Mouse (Mus musculus) neural tube, embryonic 12.5 days (tissue): ENCODE measurements around the gene Pkmyt1. TPM values are rescaled to one million over a fixed set of nuclear protein-coding genes. Genes with fewer than 3 reads are reported as not detected.
A peak's percentile ranks its signal among the peaks of the same experiment; 100 is the strongest.

Experiments
- ATAC-seq: fragments of 200-750 bp; cut with Nextera tagmentation; 2 replicates; pipeline ENCODE4 v1.8.0; 2017; ENCODE audit warnings: low read depth, mild to moderate bottlenecking, moderate TSS enrichment, moderate library complexity; ENCODE audit not compliant: low FRiP score
- H3K27ac ChIP-seq: fragments of 300-500 bp; sonication (generic); 2 replicates; pipeline ENCODE4 v1.5.1; 2016
- H3K27me3 ChIP-seq: fragments of 300-500 bp; sonication (generic); replicated peaks from 2 replicates; pipeline ENCODE4 v1.6.1; 2016; ENCODE audit warnings: mild to moderate bottlenecking
- H3K36me3 ChIP-seq: fragments of 300-500 bp; sonication (generic); 2 replicates; pipeline ENCODE4 v1.6.1; 2016; ENCODE audit warnings: mild to moderate bottlenecking
- H3K4me1 ChIP-seq: fragments of 300-500 bp; sonication (generic); 2 replicates; pipeline ENCODE4 v1.6.1; 2016
- H3K4me2 ChIP-seq: fragments of 300-500 bp; sonication (generic); replicated peaks from 2 replicates; pipeline ENCODE4 v1.6.1; 2016; ENCODE audit warnings: mild to moderate bottlenecking
- H3K4me3 ChIP-seq: fragments of 300-500 bp; sonication (generic); 2 replicates; pipeline ENCODE4 v1.5.1; 2016
- H3K9ac ChIP-seq: fragments of 300-500 bp; sonication (generic); 2 replicates; pipeline ENCODE4 v1.6.1; 2016; ENCODE audit warnings: mild to moderate bottlenecking
- H3K9me3 ChIP-seq: fragments of 300-500 bp; sonication (generic); 2 replicates; pipeline ENCODE4 v1.6.1; 2016; ENCODE audit warnings: mild to moderate bottlenecking
- WGBS: fragments of 180-500 bp; shearing (Covaris S2); methylation state at CpG from one replicate; pipeline ENCODE4 v1.1.7; 2016; 5-methylcytosine and 5-hydroxymethylcytosine counted together
- polyA plus RNA-seq: library from polyadenylated mRNA; unstranded; fragments of >200 nt; fragmentation: Nextera tagmentation; extraction: Ambion mirVana; gene quantifications from 2 replicates; pipeline ENCODE4 v1.2.1, GENCODE M21; 2016

Pkmyt1 gene
- polyA plus RNA-seq = 32.7 and 34.1 TPM in 2 replicates

DNA sequence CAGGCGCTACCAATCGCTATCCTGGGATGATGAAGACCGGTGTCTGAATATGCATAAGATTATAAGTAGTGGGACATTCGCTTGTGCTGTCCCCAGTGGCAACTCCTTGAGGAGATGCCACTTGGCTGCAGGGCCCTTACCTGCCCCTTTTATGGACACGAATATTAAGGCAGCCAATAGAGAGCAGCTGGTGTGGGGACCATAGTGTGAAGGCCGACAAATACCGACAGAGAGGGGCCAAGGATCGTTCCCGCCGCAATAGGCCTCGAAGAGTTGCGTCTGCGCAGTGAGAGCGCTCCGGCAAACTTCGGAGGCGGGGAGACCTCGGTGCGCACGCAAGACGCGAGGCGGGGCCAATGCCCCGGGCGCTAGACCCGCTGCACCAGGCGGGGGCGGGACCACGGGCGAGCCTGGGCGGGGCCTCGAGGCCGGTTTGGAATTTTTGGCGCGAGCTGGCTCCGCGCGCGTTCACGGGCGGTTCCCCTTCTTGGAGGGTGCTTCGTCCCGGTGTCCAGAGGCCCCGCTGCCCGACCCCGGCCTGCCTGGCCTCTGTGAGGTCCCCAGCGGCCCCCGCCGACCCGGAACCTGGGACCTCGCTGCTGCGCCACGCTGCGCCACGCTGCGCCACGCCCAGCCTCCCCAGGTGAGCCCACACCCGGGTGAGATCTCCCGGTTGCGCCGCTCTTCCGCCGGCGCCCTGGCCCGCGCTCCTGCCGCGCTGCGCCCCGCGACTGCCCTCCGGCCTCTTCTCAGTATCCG is at the start of gene Pkmyt1:
Gene Pkmyt1 (plus strand): TSS at position 338 of the 759 bp plus-strand sequence.
- Histone ChIP-seq H3K36me3 (no peaks in the 10 kb centered on the region), H3K4me3 (peak within 1 kb of the TSS; percentile 90), H3K27ac (no peak within 1 kb of the TSS), H3K27me3 (no peaks in the 10 kb centered on the region), H3K9me3 (no peaks in the 10 kb centered on the region), H3K4me2 (peak within 1 kb of the TSS; percentile 96), H3K4me1 (peaks cover 4% of the 10 kb centered on the region; the same call in 1 of the 2 replicates), H3K9ac (peak within 1 kb of the TSS; percentile 67)
- ATAC-seq = peak; percentile 95
- 2% methylated on average over 71 of the region's 73 CpGs for WGBS

DNA sequence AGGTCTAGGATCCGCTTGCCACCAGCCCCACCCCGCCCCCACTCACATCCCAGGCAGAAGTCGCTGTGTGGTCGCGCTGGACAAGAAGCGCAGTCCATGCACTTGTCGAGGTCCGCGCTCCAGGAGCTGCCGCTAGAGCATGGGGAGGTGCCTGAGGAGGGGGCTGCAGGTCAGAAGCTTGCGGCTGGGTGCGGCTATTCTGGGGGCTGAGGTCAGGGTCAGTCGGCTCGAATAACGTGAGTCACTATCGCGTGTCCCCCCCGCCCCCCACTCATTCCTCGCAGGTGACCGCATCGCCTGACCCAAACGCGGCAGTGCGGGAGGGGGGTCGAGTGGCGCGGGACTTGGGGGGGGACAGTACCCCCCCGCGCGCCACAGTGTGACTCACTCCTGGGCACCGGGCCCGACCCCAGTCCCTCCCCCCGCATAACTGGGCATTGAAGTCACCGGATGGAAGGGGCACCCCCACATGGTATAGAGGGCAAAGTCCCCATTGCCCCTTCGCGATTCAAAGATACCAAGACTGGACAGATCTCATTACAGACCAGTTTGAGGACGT is 49.6 kb upstream of the Pkmyt1 start:
- Histone ChIP-seq H3K4me1 (peaks cover 37% of the 10 kb centered on the region), H3K4me2 (peak overlapping the region; percentile 95), H3K4me3 (peak overlapping the region; percentile 40), H3K27me3 (peaks cover 64% of the 10 kb centered on the region), H3K9me3 (no peaks in the 10 kb centered on the region), H3K36me3 (no peaks in the 10 kb centered on the region), H3K27ac (no peak overlapping the region), H3K9ac (peak overlapping the region; percentile 52)
- under 1% methylated on average over 37 of the region's 37 CpGs for WGBS
- no peak for ATAC-seq

DNA sequence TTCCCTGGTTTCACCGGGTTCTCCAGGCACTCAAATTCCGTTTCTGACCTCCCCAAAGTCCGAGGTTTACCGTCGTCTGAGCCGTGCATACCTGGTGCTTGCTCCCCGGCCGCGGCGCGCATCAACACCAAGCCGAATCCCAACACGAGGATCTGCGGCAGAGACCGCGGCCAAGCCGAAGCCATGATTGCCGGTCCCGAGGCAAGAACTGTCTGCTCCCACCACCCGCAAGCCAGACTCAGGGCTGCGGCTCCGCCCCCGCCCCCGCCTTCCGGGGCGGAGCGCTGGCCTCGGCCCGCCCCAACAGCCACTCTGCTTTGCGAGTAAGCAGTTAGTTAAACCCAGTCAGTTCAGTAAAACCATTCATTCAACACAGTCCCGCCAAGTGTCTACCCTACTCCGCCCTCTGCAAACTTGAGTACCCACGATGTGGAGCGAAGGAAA is 48.9 kb upstream of the Pkmyt1 start, which contains the start of gene Tnfrsf12a:
Gene Tnfrsf12a (minus strand): TSS at position 233 of the 444 bp plus-strand sequence.
- no peaks in the 10 kb centered on the region for H3K36me3 ChIP-seq
- H3K9me3 ChIP-seq = no peaks in the 10 kb centered on the region
- no peak for ATAC-seq
- WGBS = under 1% methylated on average over 34 of the region's 34 CpGs
- H3K4me1 ChIP-seq = peaks cover 37% of the 10 kb centered on the region
- H3K4me2 ChIP-seq = peak within 1 kb of the TSS; percentile 95
- peaks cover 70% of the 10 kb centered on the region for H3K27me3 ChIP-seq
- peak within 1 kb of the TSS; percentile 40 for H3K4me3 ChIP-seq
- peak within 1 kb of the TSS; percentile 52 for H3K9ac ChIP-seq
- H3K27ac ChIP-seq = no peak within 1 kb of the TSS

DNA sequence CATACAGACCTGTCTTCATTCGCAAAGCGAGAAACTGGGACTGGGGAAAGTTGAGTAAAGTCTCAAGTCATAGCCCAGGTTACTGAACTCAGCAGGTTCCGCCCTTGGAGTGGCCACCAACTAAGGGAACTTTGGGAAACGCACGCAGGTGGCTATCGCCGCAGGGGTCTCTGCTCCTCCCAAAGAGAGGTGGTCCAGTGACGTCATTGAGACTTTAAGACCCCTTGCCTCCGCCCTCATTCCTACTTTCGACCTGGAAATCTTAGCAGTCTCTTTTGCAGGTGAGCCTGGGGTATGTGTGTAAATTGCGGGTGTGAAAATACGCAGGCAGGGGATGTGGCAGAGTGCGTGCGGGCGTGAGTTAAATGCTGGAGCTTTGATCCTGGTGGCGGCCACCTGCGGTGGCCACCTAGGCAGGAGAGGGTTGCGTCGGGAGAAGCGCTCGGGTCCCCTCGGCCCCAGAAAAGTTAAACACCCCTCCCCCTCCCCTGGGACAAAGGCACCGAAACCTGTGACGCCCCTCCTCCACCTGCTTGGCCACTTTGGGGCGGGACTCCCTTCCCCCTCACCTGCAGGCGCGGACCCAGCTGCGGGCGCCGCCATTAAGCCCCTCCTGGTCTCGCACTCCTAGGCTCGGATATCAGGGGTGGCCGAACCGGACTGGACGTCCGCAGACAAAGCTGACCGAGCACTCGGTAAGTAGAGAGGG is 46.9 kb upstream of the Pkmyt1 start, which contains the start of gene Cldn6:
Gene Cldn6 (plus strand): TSS at position 123 of the 709 bp plus-strand sequence.
- ATAC-seq = no peak
- 3% methylated on average over 38 of the region's 38 CpGs for WGBS

DNA sequence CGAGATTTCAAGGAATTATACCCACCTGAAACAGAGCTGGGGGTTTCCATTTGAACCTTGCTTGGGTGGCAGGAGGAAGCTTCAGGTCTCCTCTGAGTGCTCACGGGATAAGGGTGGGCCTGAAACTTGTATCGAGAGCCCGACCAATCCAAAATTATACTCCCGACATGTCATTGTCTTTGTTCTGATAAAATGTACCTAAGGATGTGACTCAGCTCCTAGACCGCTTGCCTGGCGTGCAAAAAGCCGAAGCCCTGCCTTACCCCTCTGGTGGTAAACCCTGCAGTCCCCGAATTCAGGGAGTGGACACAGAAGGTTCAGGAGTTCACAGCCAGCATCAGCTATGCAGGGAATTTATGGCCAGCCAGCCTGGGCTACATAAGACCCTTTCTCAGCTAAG is 45.8 kb upstream of the Pkmyt1 start:
- H3K4me3 ChIP-seq = no peak overlapping the region
- H3K4me2 ChIP-seq = no peak overlapping the region
- no peak for ATAC-seq
- no peaks in the 10 kb centered on the region for H3K36me3 ChIP-seq
- no peak overlapping the region for H3K9ac ChIP-seq
- H3K4me1 ChIP-seq = peaks cover 34% of the 10 kb centered on the region
- peaks cover 82% of the 10 kb centered on the region for H3K27me3 ChIP-seq
- no peak overlapping the region for H3K27ac ChIP-seq
- WGBS = 76% methylated on average over 9 of the region's 9 CpGs
- no peaks in the 10 kb centered on the region for H3K9me3 ChIP-seq

More for the DNA sequence above, 46.9 kb upstream of the Pkmyt1 start, which contains the start of gene Cldn6:
- Histone ChIP-seq H3K27me3 (peaks cover 90% of the 10 kb centered on the region), H3K36me3 (no peaks in the 10 kb centered on the region), H3K27ac (no peak within 1 kb of the TSS), H3K4me3 (no peak within 1 kb of the TSS), H3K4me1 (peaks cover 40% of the 10 kb centered on the region), H3K4me2 (peak within 1 kb of the TSS; percentile 27), H3K9ac (no peak within 1 kb of the TSS), H3K9me3 (no peaks in the 10 kb centered on the region)

DNA sequence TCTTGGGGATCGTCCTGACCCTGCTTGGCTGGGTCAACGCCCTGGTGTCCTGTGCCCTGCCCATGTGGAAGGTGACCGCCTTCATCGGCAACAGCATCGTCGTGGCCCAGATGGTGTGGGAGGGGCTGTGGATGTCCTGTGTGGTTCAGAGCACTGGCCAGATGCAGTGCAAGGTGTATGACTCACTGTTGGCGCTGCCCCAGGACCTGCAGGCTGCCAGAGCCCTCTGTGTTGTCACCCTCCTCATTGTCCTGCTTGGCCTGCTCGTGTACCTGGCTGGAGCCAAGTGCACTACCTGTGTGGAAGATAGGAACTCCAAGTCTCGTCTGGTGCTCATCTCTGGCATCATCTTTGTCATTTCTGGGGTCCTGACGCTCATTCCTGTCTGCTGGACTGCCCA is 45.0 kb upstream of the Pkmyt1 start:
- Histone ChIP-seq H3K4me3 (no peak overlapping the region), H3K27ac (no peak overlapping the region), H3K9me3 (no peaks in the 10 kb centered on the region), H3K4me2 (no peak overlapping the region), H3K36me3 (no peaks in the 10 kb centered on the region), H3K4me1 (peaks cover 28% of the 10 kb centered on the region), H3K9ac (no peak overlapping the region), H3K27me3 (peaks cover 74% of the 10 kb centered on the region)
- ATAC-seq = no peak
- WGBS = 75% methylated on average over 10 of the region's 10 CpGs

DNA sequence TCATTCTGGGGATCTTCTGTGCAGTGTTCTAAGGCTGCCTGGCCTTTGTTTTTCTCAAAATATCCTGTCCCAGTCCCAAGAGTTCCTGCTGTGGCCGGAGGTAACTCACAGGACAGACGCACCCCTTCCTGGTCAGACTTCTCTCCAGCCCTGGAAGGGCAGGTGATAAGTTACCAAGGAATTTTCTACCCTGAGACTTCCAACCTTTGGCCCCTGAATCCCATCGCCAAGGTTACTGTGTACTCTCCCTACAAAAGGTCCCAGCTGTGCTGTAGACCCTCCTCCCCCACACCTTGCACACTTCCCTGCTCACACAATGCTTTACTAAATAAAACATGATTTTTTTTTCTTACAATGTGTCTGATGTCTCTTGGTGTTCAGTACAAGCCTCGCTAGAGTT is 44.0 kb upstream of the Pkmyt1 start:
- Histone ChIP-seq H3K4me2 (no peak overlapping the region), H3K4me1 (peaks cover 19% of the 10 kb centered on the region), H3K9me3 (no peaks in the 10 kb centered on the region), H3K4me3 (no peak overlapping the region), H3K9ac (no peak overlapping the region), H3K27ac (no peak overlapping the region), H3K27me3 (peaks cover 69% of the 10 kb centered on the region), H3K36me3 (no peaks in the 10 kb centered on the region)
- WGBS = 69% methylated on average over 4 of the region's 4 CpGs
- ATAC-seq = no peak

DNA sequence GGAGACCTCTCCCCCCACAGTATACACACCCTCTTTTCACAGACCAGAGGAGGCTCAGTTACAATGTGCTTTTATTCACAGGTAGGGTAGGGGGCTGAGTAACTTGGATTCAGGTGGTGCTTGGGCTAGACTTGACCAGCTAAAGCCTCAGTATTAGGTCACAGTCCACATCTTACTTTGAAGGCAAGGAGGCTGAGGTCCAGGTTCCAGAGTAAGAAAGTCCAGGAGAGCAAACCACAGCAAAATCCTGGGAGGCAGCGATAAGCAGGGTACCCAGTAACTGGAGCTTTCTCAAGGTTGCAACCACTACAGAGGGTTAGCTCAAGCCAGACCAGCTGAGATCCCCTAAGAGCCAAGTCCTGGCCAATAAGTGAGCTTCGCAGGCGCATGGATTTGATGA is 43.6 kb upstream of the Pkmyt1 start:
- no peaks in the 10 kb centered on the region for H3K36me3 ChIP-seq
- peaks cover 19% of the 10 kb centered on the region for H3K4me1 ChIP-seq
- H3K4me2 ChIP-seq = no peak overlapping the region
- H3K9ac ChIP-seq = no peak overlapping the region
- peaks cover 68% of the 10 kb centered on the region for H3K27me3 ChIP-seq
- H3K27ac ChIP-seq = no peak overlapping the region
- no peak overlapping the region for H3K4me3 ChIP-seq
- 70% methylated on average over 3 of the region's 3 CpGs for WGBS
- no peaks in the 10 kb centered on the region for H3K9me3 ChIP-seq
- ATAC-seq = no peak

DNA sequence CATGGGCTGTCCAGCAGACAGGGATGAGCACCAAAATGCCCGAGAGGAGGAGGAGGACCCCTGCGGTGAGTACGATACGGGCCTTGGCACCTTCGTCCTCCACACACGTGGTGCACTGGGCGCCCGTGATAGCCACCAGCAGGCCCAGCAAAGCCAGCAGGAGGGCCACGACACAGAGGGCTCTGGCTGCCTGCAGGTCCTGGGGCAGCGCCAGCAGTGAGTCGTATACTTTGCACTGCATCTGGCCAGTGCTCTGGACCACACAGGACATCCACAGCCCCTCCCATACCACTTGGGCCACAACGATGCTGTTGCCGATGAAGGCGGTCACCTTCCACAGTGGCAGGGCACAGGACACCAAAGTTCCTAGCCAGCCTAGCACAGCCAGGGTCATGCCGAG is 42.9 kb upstream of the Pkmyt1 start:
- 16% methylated on average over 15 of the region's 15 CpGs for WGBS
- Histone ChIP-seq H3K4me1 (peaks cover 19% of the 10 kb centered on the region), H3K27ac (no peak overlapping the region), H3K27me3 (peaks cover 61% of the 10 kb centered on the region), H3K4me3 (no peak overlapping the region), H3K9me3 (no peaks in the 10 kb centered on the region), H3K36me3 (no peaks in the 10 kb centered on the region), H3K9ac (no peak overlapping the region), H3K4me2 (peak overlapping the region; percentile 22)
- 0 out of 2 replicates have a peak, but pooled peaks have one; percentile 15 for ATAC-seq

DNA sequence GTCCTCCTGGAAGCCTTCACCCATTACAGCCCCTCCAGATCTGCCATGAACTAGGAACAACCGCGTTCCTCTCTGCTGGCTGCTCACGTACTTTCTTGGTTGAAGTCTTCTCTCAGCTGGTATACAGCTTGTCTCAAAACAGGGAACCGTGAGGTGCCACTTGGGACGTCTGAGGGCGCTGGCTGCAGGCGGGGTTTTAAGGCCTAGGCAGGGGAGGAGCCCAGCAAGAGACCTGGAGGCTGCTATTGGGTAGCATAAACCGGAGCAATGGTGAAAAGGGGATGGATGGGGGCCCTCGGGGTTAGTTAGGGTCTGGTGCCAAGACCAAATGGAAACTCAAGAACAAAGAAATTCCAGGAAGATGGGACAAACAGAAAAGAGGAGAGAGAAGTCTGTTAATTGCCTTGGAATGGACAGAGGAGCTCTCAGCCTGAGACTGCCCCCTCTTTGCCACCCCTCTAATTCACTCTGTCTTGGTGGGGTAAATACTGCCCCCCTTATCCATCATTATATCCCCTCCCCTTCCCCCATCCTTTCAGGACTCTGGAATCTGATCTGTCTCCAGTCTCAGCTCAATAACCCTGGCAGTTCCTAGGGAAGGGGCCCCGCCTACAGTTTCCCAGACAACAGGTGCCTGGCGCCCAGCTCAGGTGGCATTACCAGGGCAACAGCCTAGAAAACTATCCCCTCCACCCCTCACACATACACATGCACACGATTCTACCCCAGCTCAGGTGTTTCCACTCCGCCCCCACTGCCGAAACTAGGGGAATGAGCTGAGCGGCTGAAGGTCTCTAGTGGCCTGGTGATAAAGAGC is 42.1 kb upstream of the Pkmyt1 start, which contains the start of gene Cldn9:
Gene Cldn9 (minus strand): TSS at position 171 of the 817 bp plus-strand sequence.
- no peaks in the 10 kb centered on the region for H3K36me3 ChIP-seq
- H3K4me2 ChIP-seq = peak within 1 kb of the TSS; percentile 22
- H3K27me3 ChIP-seq = peaks cover 53% of the 10 kb centered on the region
- H3K9ac ChIP-seq = no peak within 1 kb of the TSS
- peaks cover 18% of the 10 kb centered on the region for H3K4me1 ChIP-seq
- H3K4me3 ChIP-seq = no peak within 1 kb of the TSS
- ATAC-seq = 0 out of 2 replicates have a peak, but pooled peaks have one; percentile 13
- WGBS = 8% methylated on average over 15 of the region's 15 CpGs
- H3K27ac ChIP-seq = no peak within 1 kb of the TSS
- H3K9me3 ChIP-seq = no peaks in the 10 kb centered on the region

DNA sequence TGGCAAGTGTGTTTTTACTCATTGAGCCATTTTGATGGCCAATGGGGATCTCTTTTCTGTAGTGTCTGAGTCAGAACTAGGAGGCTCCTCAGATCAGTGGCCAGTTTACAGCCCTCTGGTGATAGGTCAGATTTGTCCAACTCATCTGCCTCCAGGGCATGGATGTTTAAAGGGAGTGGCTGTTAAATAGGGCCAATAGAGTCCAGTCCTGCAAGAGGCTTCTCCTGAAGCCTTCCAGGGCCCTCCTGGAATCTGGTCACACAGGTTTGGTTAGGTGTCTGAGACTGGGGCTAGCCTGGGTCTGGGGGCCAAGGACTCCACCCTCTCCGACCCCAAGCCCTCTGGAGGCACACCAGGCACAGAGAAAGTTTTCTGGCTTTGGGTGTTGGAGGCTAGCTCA is 31.6 kb upstream of the Pkmyt1 start:
- no peak for ATAC-seq
- Histone ChIP-seq H3K36me3 (no peaks in the 10 kb centered on the region), H3K9me3 (no peaks in the 10 kb centered on the region), H3K4me3 (no peak overlapping the region), H3K9ac (no peak overlapping the region), H3K27me3 (peaks cover 16% of the 10 kb centered on the region), H3K4me2 (no peak overlapping the region), H3K4me1 (peaks cover 5% of the 10 kb centered on the region), H3K27ac (no peak overlapping the region)
- WGBS = 63% methylated on average over 1 of the region's 1 CpGs
